Mouse (Mus musculus): Measurements from ENCODE around the gene Entpd5. TPM values are rescaled to one million over a fixed set of nuclear protein-coding genes. Genes with fewer than 3 reads are reported as not detected.
A peak's percentile ranks its signal among the peaks of the same experiment; 100 is the strongest.

Gene Entpd5
- polyA plus RNA-seq, 1 experiment from 2014 or later, result 12.6 TPM

DNA sequence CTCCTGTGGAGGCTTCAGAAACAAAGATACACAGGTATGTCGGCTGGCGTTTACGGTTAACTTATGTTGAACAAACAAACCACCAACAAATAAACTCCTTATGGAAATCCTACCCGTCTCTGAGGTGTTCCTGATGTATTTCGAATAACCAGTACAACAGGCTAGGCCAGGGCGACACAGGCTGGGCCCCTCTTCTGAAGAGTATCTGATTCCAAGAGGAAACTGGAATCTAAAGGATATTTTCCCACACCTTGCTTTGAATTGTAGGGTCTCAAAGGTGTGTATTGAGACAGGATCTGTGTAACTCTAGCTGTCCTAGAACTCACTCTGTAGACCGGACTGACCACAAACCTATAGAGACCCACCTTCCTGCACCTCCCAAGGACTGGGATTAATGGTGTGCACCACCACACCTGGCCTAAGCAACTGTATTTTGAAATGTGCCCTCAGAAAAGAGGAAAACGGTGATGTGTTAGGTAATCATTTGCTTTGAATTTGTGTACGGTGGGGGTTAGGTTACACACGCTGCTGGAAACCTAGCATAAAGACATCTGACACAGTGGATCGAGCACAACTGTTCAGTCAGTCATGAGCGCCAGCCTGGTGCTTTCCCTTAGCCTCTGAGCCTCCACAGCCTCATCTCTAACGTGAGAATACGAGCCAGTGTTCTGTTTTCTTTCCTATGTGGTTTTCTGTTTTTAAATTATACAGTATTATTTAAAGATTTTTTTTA is 11.7 kb downstream of the Entpd5 start:
- Histone ChIP-seq H3K4me3 (no peak overlapping the region), H3K4me1 (replicated peaks) (no peaks in the 10 kb centered on the region), H3K9me3 (no peaks in the 10 kb centered on the region), H3K27me3 (no peaks in the 10 kb centered on the region), H3K9ac (no peak overlapping the region), H3K27ac (replicated peaks) (no peak overlapping the region), H3K36me3 (no peaks in the 10 kb centered on the region), H3K4me2 (no peak overlapping the region)
- ATAC-seq (ENCODE audit: low read depth), result no peak
- WGBS, result 92% methylated on average over 14 of the region's 14 CpGs

DNA sequence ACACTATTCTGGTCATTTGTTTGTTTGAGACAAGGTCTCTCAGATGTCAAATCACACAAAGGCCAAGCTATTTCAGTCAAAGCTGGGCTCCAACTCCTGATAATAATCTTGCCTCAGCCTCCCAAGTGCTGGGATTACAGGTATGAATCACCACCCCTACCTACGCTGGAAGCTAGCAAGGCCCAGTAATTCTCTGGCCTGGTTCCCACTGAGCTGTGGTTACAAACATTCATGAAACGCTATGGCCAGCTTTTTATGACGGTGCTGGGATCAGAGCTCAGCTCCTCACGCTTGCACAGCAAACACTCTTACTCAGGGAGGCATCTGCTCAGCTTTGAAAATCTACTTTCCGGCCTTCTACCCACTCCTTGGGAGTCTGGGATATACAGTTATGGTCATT is 15.0 kb downstream of the Entpd5 start:
- Histone ChIP-seq H3K4me2 (no peak overlapping the region), H3K27me3 (no peaks in the 10 kb centered on the region), H3K9me3 (no peaks in the 10 kb centered on the region), H3K4me1 (replicated peaks) (no peaks in the 10 kb centered on the region), H3K9ac (no peak overlapping the region), H3K4me3 (no peak overlapping the region), H3K36me3 (no peaks in the 10 kb centered on the region), H3K27ac (replicated peaks) (no peak overlapping the region)
- WGBS, result 92% methylated on average over 5 of the region's 5 CpGs
- ATAC-seq (ENCODE audit: low read depth), result no peak

DNA sequence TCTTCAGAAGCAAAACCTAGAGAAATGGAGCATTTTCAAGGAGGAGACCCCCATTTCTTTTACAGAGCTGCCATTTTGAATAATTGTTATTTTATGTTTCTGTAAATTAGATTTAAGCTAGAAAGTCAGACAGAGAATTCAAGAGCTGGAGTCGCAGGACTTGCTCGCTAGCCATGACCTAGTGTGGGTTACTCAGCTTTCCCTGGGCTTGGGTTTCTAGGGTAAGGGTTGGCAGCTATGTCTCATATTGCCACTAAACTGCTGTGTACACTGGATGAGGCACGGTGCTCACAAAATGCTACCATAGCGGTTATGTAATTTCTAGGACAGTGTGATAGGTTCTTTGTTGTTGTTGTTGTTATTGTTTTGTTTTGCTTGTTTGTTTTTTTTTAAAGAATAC is 16.1 kb downstream of the Entpd5 start:
- WGBS, result 97% methylated on average over 4 of the region's 4 CpGs
- no peak for ATAC-seq (ENCODE audit: low read depth)
- Histone ChIP-seq H3K27me3 (no peaks in the 10 kb centered on the region), H3K27ac (replicated peaks) (no peak overlapping the region), H3K9me3 (no peaks in the 10 kb centered on the region), H3K4me2 (no peak overlapping the region), H3K4me1 (replicated peaks) (no peaks in the 10 kb centered on the region), H3K4me3 (no peak overlapping the region), H3K36me3 (no peaks in the 10 kb centered on the region), H3K9ac (no peak overlapping the region)

DNA sequence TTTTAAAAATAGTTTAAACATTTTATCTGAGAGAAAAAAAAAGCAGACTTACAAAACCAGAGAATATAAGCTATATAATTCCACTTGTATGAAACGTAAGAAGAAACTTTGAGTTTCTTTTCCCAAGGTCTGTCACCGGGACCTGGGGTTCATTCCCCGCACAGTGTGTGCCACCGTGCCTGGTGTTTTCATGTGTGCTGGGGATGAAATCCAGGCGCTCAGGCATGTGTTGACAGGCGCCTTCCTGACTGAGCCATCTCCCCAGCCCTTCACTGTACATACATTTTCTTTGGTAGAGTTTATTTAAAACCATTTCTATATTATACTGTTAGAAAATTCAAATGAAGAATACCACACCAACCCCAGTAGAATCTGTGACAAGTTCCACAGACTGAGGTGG is 18.5 kb downstream of the Entpd5 start:
- H3K4me3 ChIP-seq, result no peak overlapping the region
- no peak for ATAC-seq (ENCODE audit: low read depth)

DNA sequence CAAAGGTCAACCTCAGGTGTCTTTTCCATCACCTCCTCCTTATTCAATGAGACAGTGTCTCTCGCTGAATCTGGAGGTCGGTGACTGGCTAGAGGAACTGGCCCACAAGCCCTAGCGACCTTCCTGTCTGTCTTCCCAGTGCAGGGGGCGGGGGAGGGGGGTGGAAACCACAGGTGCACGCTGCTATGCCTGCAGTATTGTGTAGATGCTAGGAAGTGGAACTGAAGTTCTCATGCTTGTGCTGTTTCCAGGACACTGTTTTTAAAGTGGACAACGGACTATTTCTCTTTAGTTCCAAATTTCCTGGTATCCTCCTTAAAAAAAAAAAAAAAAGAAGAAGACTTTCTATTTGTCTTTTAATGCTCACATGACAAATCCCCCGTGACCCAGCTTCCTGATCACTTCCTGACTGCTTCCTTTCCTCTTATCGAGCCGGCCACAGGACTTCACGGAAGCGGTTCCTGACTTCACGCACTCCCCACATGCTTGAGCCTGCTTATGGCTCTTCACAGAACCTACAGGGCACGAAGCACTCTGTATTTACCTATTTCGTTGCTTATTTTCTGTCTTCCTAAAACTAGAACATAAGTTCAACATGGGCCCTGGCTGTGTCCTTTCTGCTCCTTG is 19.9 kb downstream of the Entpd5 start:
- 75% methylated on average over 14 of the region's 14 CpGs for WGBS
- Histone ChIP-seq H3K9me3 (no peaks in the 10 kb centered on the region), H3K4me2 (no peak overlapping the region), H3K27me3 (no peaks in the 10 kb centered on the region), H3K4me3 (no peak overlapping the region), H3K27ac (replicated peaks) (no peak overlapping the region), H3K9ac (no peak overlapping the region), H3K36me3 (0 out of 2 replicates have a peak, but pooled peaks cover 11% of the 10 kb centered on the region), H3K4me1 (replicated peaks) (no peaks in the 10 kb centered on the region)
- ATAC-seq (ENCODE audit: low read depth), result no peak

More for the DNA sequence above, 18.5 kb downstream of the Entpd5 start:
- no peak overlapping the region for H3K9ac ChIP-seq
- no peaks in the 10 kb centered on the region for H3K4me1 ChIP-seq (replicated peaks)
- H3K9me3 ChIP-seq, result no peaks in the 10 kb centered on the region
- 89% methylated on average over 6 of the region's 6 CpGs for WGBS
- H3K27ac ChIP-seq (replicated peaks), result no peak overlapping the region
- 0 out of 2 replicates have a peak, but pooled peaks cover 2% of the 10 kb centered on the region for H3K36me3 ChIP-seq
- no peaks in the 10 kb centered on the region for H3K27me3 ChIP-seq
- no peak overlapping the region for H3K4me2 ChIP-seq

DNA sequence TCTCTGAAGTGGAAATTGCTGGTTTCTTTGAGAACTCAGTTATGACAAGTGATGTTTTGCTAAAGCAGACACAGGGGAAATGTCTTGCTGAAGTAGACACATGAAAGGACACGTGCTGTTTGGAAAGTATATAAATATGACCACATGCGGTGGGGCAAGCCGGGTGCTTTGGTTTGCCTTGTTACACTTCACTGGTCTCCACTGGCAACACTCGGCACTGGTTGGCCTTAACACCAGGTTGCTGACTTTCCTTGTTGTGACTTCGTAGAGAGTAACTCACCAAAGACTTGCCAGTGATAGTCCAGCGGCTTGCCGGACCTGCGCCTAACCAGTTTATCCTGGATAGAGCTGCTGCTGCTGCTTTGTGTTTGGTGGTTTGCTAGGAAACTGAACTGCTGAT is 20.7 kb downstream of the Entpd5 start:
- ATAC-seq (ENCODE audit: low read depth), result no peak
- 0 out of 2 replicates have a peak, but pooled peaks cover 11% of the 10 kb centered on the region for H3K36me3 ChIP-seq
- H3K4me2 ChIP-seq, result no peak overlapping the region
- no peak overlapping the region for H3K4me3 ChIP-seq
- H3K4me1 ChIP-seq (replicated peaks), result no peaks in the 10 kb centered on the region
- H3K27ac ChIP-seq (replicated peaks), result no peak overlapping the region
- no peaks in the 10 kb centered on the region for H3K27me3 ChIP-seq
- WGBS, result 82% methylated on average over 8 of the region's 8 CpGs
- H3K9ac ChIP-seq, result no peak overlapping the region
- no peaks in the 10 kb centered on the region for H3K9me3 ChIP-seq

DNA sequence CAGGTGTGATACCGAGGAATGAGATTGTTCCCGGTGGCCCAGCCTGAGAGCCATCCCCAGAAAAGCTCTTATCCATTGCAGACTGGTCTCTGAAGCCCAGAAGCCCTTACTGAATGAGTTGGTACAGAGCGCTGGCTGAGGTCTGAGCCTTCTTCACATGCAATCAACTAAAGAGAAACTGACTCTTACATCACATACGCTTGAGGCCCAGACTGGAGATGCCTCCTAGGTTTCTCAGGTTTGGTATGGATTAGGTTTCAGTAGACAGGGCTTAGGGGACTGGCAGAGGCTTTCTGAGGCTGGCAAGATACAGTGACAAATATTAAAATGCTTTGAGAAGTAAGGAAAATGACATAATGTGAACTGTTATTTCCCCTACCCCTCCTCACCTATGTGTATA is 23.4 kb downstream of the Entpd5 start:
- Histone ChIP-seq H3K27me3 (no peaks in the 10 kb centered on the region), H3K27ac (replicated peaks) (no peak overlapping the region), H3K9ac (no peak overlapping the region), H3K4me3 (no peak overlapping the region), H3K4me2 (no peak overlapping the region), H3K9me3 (no peaks in the 10 kb centered on the region), H3K4me1 (replicated peaks) (no peaks in the 10 kb centered on the region), H3K36me3 (0 out of 2 replicates have a peak, but pooled peaks cover 15% of the 10 kb centered on the region)
- no peak for ATAC-seq (ENCODE audit: low read depth)
- 92% methylated on average over 4 of the region's 4 CpGs for WGBS

DNA sequence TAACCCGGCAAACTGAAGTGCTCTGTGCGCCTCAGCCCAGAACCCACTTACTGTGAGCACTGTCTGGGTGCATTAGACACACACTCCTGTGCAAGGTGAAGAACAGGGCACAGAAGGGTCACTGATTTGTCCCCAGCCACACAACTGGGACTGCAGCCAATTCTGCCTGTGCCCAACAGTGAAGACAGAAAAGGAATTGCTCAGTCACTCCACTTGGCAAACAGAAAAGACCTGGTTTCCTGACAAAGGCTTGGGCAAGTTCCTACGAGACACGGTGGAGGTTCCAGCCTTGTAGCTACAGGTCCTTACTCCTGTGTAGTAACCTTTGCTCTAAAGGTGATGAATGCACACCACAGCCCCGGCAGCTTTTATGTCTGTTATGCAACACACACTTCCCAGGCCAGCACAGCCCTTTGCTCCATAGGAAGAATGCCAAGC is 24.2 kb downstream of the Entpd5 start:
- no peak for ATAC-seq (ENCODE audit: low read depth)
- Histone ChIP-seq H3K36me3 (0 out of 2 replicates have a peak, but pooled peaks cover 15% of the 10 kb centered on the region), H3K9ac (no peak overlapping the region), H3K4me3 (no peak overlapping the region), H3K9me3 (no peaks in the 10 kb centered on the region), H3K27me3 (no peaks in the 10 kb centered on the region), H3K4me2 (no peak overlapping the region), H3K27ac (replicated peaks) (no peak overlapping the region), H3K4me1 (replicated peaks) (no peaks in the 10 kb centered on the region)
- WGBS, result 74% methylated on average over 5 of the region's 5 CpGs

DNA sequence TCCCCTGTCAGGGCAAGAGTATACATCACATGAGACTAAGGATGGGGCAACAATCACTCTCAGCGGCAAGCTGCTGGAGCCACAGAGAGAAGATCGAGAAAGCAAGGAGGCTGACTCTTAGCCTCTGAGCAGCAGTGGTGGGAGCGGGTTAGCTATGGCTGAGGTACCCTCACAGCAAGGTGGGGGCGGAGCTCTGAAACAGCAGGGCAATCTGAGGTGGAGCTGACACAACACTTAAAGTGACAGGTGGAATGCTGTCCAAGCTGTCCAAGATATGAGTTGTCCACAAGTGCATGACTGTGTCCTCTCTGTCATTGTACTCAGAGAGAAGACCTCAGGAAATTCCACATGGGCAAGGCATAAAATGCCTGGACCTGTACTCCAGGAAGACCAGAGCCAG is 26.5 kb downstream of the Entpd5 start:
- no peak for ATAC-seq (ENCODE audit: low read depth)
- H3K9me3 ChIP-seq, result no peaks in the 10 kb centered on the region
- H3K9ac ChIP-seq, result no peak overlapping the region
- H3K36me3 ChIP-seq, result peaks cover 15% of the 10 kb centered on the region; the same call in 1 of the 2 replicates
- H3K27ac ChIP-seq (replicated peaks), result no peak overlapping the region
- no peaks in the 10 kb centered on the region for H3K27me3 ChIP-seq
- no peaks in the 10 kb centered on the region for H3K4me1 ChIP-seq (replicated peaks)
- 93% methylated on average over 4 of the region's 4 CpGs for WGBS
- no peak overlapping the region for H3K4me2 ChIP-seq
- no peak overlapping the region for H3K4me3 ChIP-seq

DNA sequence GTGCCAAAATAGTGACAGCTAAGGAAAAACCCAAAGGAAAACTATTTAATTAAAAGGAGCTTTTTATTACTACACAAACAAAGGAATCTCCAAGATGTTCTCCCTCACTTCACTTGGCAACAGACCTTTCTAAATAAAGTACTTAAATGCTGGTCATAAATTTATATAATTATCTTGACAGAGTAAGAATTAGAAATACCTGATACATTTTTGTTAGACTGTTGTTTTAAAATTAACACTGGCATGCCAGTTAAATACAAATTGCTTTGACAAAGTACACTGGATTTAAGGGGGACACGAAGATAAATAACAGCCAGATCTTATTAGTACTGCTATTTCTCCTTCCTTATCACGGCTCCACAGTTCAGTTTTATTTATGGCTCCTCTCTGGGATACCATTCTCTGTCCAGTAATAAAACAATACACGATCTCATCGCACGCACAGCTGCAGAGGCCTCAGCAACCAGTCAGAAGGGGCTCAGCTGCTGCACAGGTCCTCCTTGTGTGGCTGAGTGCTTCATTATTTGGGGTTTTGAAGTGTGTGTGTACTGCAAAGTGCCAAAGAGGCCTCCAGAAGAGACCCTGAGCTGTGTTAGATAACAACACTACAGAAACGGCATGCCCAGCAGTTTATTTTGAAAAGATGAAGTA is 34.9 kb downstream of the Entpd5 start:
- Histone ChIP-seq H3K4me1 (replicated peaks) (peaks cover 15% of the 10 kb centered on the region), H3K36me3 (peaks cover 59% of the 10 kb centered on the region), H3K9me3 (no peaks in the 10 kb centered on the region), H3K27me3 (no peaks in the 10 kb centered on the region), H3K4me3 (no peak overlapping the region), H3K9ac (no peak overlapping the region), H3K27ac (replicated peaks) (peak overlapping the region; percentile 80), H3K4me2 (no peak overlapping the region)
- WGBS, result 31% methylated on average over 6 of the region's 6 CpGs
- ATAC-seq (ENCODE audit: low read depth), result peak; percentile 75

DNA sequence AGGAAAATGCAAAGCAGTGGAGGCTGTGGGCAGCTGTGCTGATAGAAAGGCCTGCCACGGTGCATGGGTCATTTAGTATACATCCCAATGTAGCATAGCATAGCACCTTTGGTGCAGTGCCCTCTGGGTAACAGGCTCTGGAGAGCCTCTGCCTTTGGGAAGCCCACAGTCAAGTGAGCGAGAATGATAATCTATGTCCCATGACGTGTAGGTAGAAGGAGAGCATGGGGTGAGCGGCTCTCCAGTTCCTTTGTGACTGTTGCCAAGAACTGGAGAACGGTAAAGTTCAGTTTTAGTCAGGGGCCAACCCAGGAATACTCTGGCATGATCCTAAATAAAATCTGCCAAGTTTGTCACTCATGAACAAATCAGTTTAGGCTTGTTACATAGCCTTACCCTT is 37.2 kb downstream of the Entpd5 start:
- H3K9me3 ChIP-seq, result no peaks in the 10 kb centered on the region
- ATAC-seq (ENCODE audit: low read depth), result no peak
- 92% methylated on average over 5 of the region's 5 CpGs for WGBS
- H3K4me3 ChIP-seq, result no peak overlapping the region
- peaks cover 80% of the 10 kb centered on the region for H3K36me3 ChIP-seq
- no peak overlapping the region for H3K9ac ChIP-seq
- H3K27me3 ChIP-seq, result no peaks in the 10 kb centered on the region
- no peak overlapping the region for H3K4me2 ChIP-seq
- H3K4me1 ChIP-seq (replicated peaks), result peaks cover 15% of the 10 kb centered on the region
- H3K27ac ChIP-seq (replicated peaks), result no peak overlapping the region

DNA sequence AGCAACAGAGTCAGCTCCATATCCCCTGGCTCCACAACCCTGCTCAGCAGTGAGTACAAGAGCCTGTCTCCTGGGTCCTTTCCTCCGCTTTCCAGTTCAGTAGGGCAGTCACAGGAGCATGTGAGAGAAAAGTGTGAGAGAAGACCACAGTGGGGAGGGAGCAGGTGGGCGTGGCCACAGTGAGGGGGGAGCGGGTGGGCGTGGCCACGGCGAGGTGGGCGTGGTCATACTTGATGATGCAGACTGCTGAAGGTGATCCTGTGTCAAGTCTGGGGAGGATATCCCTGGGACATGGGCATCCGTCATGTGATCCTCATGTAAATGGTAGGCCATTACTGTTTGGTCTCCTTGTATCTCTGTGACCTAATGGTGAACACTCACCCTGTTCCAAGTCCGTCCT is 41.9 kb downstream of the Entpd5 start:
- ATAC-seq (ENCODE audit: low read depth), result no peak
- peaks cover 52% of the 10 kb centered on the region for H3K36me3 ChIP-seq
- WGBS, result 62% methylated on average over 9 of the region's 9 CpGs

More for the DNA sequence above, 41.9 kb downstream of the Entpd5 start:
- no peak overlapping the region for H3K4me2 ChIP-seq
- no peak overlapping the region for H3K27ac ChIP-seq (replicated peaks)
- H3K27me3 ChIP-seq, result no peaks in the 10 kb centered on the region
- H3K9ac ChIP-seq, result no peak overlapping the region
- peaks cover 13% of the 10 kb centered on the region for H3K4me1 ChIP-seq (replicated peaks)
- no peaks in the 10 kb centered on the region for H3K9me3 ChIP-seq
- no peak overlapping the region for H3K4me3 ChIP-seq
